15 mouse cellular contexts compared by ENCODE assay signal in the genomic region with DNA sequence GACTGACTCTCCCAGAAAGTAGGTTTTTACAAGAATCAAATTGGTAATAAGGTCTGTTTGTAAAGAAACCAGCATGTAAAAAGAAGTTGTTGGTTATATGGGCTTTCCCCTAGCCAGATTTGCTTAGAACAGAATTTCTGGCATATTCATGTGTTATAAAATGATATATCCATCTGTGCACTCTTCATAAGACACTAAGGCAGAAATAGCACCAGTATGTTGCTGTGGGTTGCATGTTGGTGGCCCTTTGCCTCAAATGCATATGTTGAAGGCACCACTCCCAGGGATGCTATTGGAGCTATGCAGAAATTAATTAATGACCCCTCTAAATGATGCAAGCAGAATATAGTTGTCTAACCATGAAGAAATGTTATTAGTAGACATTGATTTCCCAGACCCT.
"Had no signal": no experiment of that assay in that cellular context is flagged by ENCODE, and none has a peak within 500 bp of the region (broad histone marks: within the 10 kb centered on the region; RNA-seq: fewer than 3 reads in every experiment).

No protein-coding gene starts in this region.

- H3K9me3 ChIP-seq: limb, embryonic 10.5 days; liver, embryonic 15.5 days; midbrain, embryonic 10.5 days; midbrain, embryonic 15.5 days; neural tube, embryonic 12.5 days had no signal

- H3K4me3 ChIP-seq: limb, embryonic 10.5 days; liver, embryonic 15.5 days; midbrain, embryonic 10.5 days; midbrain, embryonic 15.5 days; neural tube, embryonic 12.5 days had no signal

- DNase-seq: kidney, adult 18-20 months; kidney, postnatal 10 days; kidney, postnatal 4 days; lung, adult 2 months; lung, postnatal 36 days; thymus, adult 18-20 months; thymus, postnatal 14 days had no signal

- H3K9ac ChIP-seq: liver, embryonic 15.5 days; midbrain, embryonic 15.5 days; neural tube, embryonic 12.5 days had no signal

- H3K36me3 ChIP-seq: limb, embryonic 10.5 days; liver, embryonic 15.5 days; midbrain, embryonic 10.5 days; midbrain, embryonic 15.5 days; neural tube, embryonic 12.5 days had no signal

- H3K4me2 ChIP-seq: liver, embryonic 11.5 days; liver, embryonic 15.5 days; midbrain, embryonic 15.5 days; neural tube, embryonic 12.5 days had no signal

- H3K27ac ChIP-seq: limb, embryonic 10.5 days; liver, embryonic 15.5 days; midbrain, embryonic 10.5 days; midbrain, embryonic 15.5 days; neural tube, embryonic 12.5 days; stomach, postnatal 0 days had no signal

- H3K27me3 ChIP-seq: liver, embryonic 15.5 days; midbrain, embryonic 15.5 days; neural tube, embryonic 12.5 days had no signal

- H3K4me1 ChIP-seq: limb, embryonic 10.5 days; liver, embryonic 15.5 days; midbrain, embryonic 10.5 days; neural tube, embryonic 12.5 days had no signal

- ATAC-seq: lung, postnatal 0 days; midbrain, embryonic 15.5 days had no signal
